In the genomic region with DNA sequence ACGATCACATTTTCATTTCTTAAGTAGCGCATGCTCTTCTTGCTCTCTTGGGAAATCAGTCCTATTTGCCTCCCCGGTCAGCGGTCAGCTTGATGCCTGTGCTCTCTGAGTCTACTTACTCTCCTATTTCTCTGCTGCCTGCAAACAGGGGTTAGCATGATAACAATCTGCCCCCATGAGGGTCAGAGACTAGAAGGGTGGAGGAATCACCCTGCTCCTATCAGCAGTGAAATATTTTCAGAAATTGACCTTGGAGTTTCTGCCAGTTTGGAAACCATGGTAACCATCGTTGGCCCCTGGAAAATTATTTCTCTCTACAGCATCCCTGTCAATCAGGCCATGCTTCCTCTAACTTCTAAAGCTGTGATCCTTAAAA, we compare ENCODE assay signal across 21 mouse cellular contexts. TPM values are rescaled to one million over a fixed set of nuclear protein-coding genes. Genes with fewer than 3 reads are reported as not detected.
DNase-seq lines count a peak whose midpoint lies in the region; ATAC-seq and TF ChIP-seq lines count a peak whose summit lies in the region.
"Had no signal": no experiment of that assay in that cellular context is flagged by ENCODE, and none has a peak within 500 bp of the region (broad histone marks: within the 10 kb centered on the region; RNA-seq: fewer than 3 reads in every experiment).

No protein-coding gene starts in this region.

- no peak for TF ChIP-seq CTCF in kidney, postnatal 0 days (IDR thresholded peaks at IDR 0.05; ENCODE audit: low read depth)

- no peaks in the 10 kb centered on the region for H3K36me3 ChIP-seq in forebrain, embryonic 12.5 days (replicated peaks)
- no peaks in the 10 kb centered on the region for H3K36me3 ChIP-seq in forebrain, embryonic 11.5 days (ENCODE audit: control insufficient read depth, insufficient read depth, low read length)
- no peaks in the 10 kb centered on the region for H3K36me3 ChIP-seq in kidney, postnatal 0 days (ENCODE audit: insufficient read depth, low read length)
- no peaks in the 10 kb centered on the region for H3K36me3 ChIP-seq in hindbrain, embryonic 14.5 days (replicated peaks; ENCODE audit: control insufficient read depth, insufficient read depth)
- H3K36me3 ChIP-seq in midbrain, embryonic 16.5 days (ENCODE audit: control insufficient read depth, insufficient read depth, low read length), result no peaks in the 10 kb centered on the region

- peaks cover 28% of the 10 kb centered on the region for H3K4me1 ChIP-seq in forebrain, embryonic 12.5 days
- H3K4me1 ChIP-seq in forebrain, embryonic 11.5 days (replicated peaks; ENCODE audit: control insufficient read depth, insufficient read depth, low read length), result peaks cover 2% of the 10 kb centered on the region; the same call in 1 of the 2 replicates
- H3K4me1 ChIP-seq in kidney, postnatal 0 days (replicated peaks; ENCODE audit: insufficient read depth, low read length), result no peaks in the 10 kb centered on the region
- H3K4me1 ChIP-seq in hindbrain, embryonic 14.5 days (replicated peaks; ENCODE audit: control insufficient read depth, insufficient read depth, low read length), result peaks cover 13% of the 10 kb centered on the region; the same call in 1 of the 2 replicates
- H3K4me1 ChIP-seq in midbrain, embryonic 16.5 days (ENCODE audit: control insufficient read depth, insufficient read depth, low read length), result peaks cover 17% of the 10 kb centered on the region

- no peak overlapping the region for H3K9ac ChIP-seq in forebrain, embryonic 12.5 days
- no peak overlapping the region for H3K9ac ChIP-seq in forebrain, embryonic 11.5 days (ENCODE audit: low read length)
- no peak overlapping the region for H3K9ac ChIP-seq in kidney, postnatal 0 days (ENCODE audit: low read depth, low read length)
- no peak overlapping the region for H3K9ac ChIP-seq in hindbrain, embryonic 14.5 days
- no peak overlapping the region for H3K9ac ChIP-seq in midbrain, embryonic 16.5 days (ENCODE audit: low read depth, low read length)
- H3K9ac ChIP-seq: liver, postnatal 0 days had no signal

- peak; percentile 53; the same call in 1 of the 2 replicates for ATAC-seq in forebrain, embryonic 12.5 days (ENCODE audit: low FRiP score)
- no peak for ATAC-seq in forebrain, embryonic 11.5 days (replicated peaks; ENCODE audit: low FRiP score)
- no peak for ATAC-seq in kidney, postnatal 0 days (replicated peaks; ENCODE audit: low FRiP score, low read depth)
- ATAC-seq in hindbrain, embryonic 14.5 days (ENCODE audit: low FRiP score), result no peak
- ATAC-seq in midbrain, embryonic 16.5 days, result peak; percentile 59
- ATAC-seq: liver, postnatal 0 days had no signal

- 75% methylated on average over 5 of the region's 5 CpGs for WGBS in forebrain, embryonic 12.5 days
- WGBS in forebrain, embryonic 11.5 days, result 80% methylated on average over 5 of the region's 5 CpGs
- 59% methylated on average over 5 of the region's 5 CpGs for WGBS in kidney, postnatal 0 days
- WGBS in hindbrain, embryonic 14.5 days, result 34% methylated on average over 5 of the region's 5 CpGs
- 25% methylated on average over 5 of the region's 5 CpGs for WGBS in midbrain, embryonic 16.5 days

- no peak overlapping the region for H3K4me2 ChIP-seq in forebrain, embryonic 12.5 days
- no peak overlapping the region for H3K4me2 ChIP-seq in forebrain, embryonic 11.5 days (ENCODE audit: low read depth, low read length, severe bottlenecking)
- peak overlapping the region; percentile 30; the same call in 1 of the 2 replicates for H3K4me2 ChIP-seq in kidney, postnatal 0 days (ENCODE audit: low read length)
- no peak overlapping the region; the same call in 1 of the 2 replicates for H3K4me2 ChIP-seq in hindbrain, embryonic 14.5 days (replicated peaks)
- H3K4me2 ChIP-seq in midbrain, embryonic 16.5 days (ENCODE audit: low read length), result peak overlapping the region; percentile 11; the same call in 1 of the 2 replicates
- H3K4me2 ChIP-seq: heart, embryonic 11.5 days had no signal

- intact Hi-C loops in gastrocnemius, postnatal 14 days (cut with DNase I; ENCODE audit: low total_unique reads), result no loop called here

- H3K27me3 ChIP-seq in forebrain, embryonic 12.5 days, result no peaks in the 10 kb centered on the region
- H3K27me3 ChIP-seq in forebrain, embryonic 11.5 days (ENCODE audit: control insufficient read depth, insufficient read depth, low read length), result no peaks in the 10 kb centered on the region
- H3K27me3 ChIP-seq in kidney, postnatal 0 days (ENCODE audit: insufficient read depth, low read length), result no peaks in the 10 kb centered on the region
- H3K27me3 ChIP-seq in hindbrain, embryonic 14.5 days (ENCODE audit: control insufficient read depth, insufficient read depth, low read length), result no peaks in the 10 kb centered on the region
- H3K27me3 ChIP-seq in midbrain, embryonic 16.5 days (ENCODE audit: control insufficient read depth, insufficient read depth, low read depth, low read length), result no peaks in the 10 kb centered on the region

- no peaks in the 10 kb centered on the region for H3K9me3 ChIP-seq in forebrain, embryonic 12.5 days
- no peaks in the 10 kb centered on the region for H3K9me3 ChIP-seq in forebrain, embryonic 11.5 days (ENCODE audit: control insufficient read depth, low read length)
- H3K9me3 ChIP-seq in kidney, postnatal 0 days (replicated peaks; ENCODE audit: low read length), result no peaks in the 10 kb centered on the region
- no peaks in the 10 kb centered on the region for H3K9me3 ChIP-seq in hindbrain, embryonic 14.5 days (ENCODE audit: control insufficient read depth, low read length)
- H3K9me3 ChIP-seq in midbrain, embryonic 16.5 days (replicated peaks; ENCODE audit: control insufficient read depth, low read length, poor library complexity, severe bottlenecking), result no peaks in the 10 kb centered on the region

- DNase-seq in forebrain, embryonic 11.5 days (ENCODE audit: low spot score), result no peak
- DNase-seq in kidney, postnatal 0 days (ENCODE audit: low spot score), result no peak
- DNase-seq in kidney, adult 18-20 months, result no peak
- DNase-seq in hindbrain, embryonic 14.5 days (ENCODE audit: low spot score), result no peak
- no peak for DNase-seq in gastrocnemius, postnatal 14 days
- DNase-seq in spleen, adult 18-20 months, result no peak
- DNase-seq: cerebellum, adult 11 months; cerebellum, postnatal 25 days; kidney, adult 8-10 months; layer of hippocampus, adult 9-11 months; liver, postnatal 0 days; lung, postnatal 36 days; right cerebral cortex, postnatal 14 days; thymus, postnatal 36 days had no signal

- H3K4me3 ChIP-seq in forebrain, embryonic 12.5 days (replicated peaks), result no peak overlapping the region
- no peak overlapping the region for H3K4me3 ChIP-seq in forebrain, embryonic 11.5 days (ENCODE audit: low read depth, low read length)
- no peak overlapping the region for H3K4me3 ChIP-seq in kidney, postnatal 0 days (replicated peaks; ENCODE audit: low read depth, low read length)
- H3K4me3 ChIP-seq in hindbrain, embryonic 14.5 days (replicated peaks; ENCODE audit: low read length), result no peak overlapping the region
- no peak overlapping the region for H3K4me3 ChIP-seq in midbrain, embryonic 16.5 days (ENCODE audit: low read depth, low read length)

- H3K27ac ChIP-seq in forebrain, embryonic 12.5 days, result no peak overlapping the region
- no peak overlapping the region for H3K27ac ChIP-seq in forebrain, embryonic 11.5 days (ENCODE audit: low read depth, low read length)
- H3K27ac ChIP-seq in kidney, postnatal 0 days, result peak overlapping the region; percentile 71; the same call in 1 of the 2 replicates
- peak overlapping the region; percentile 58; the same call in 1 of the 2 replicates for H3K27ac ChIP-seq in hindbrain, embryonic 14.5 days
- H3K27ac ChIP-seq in midbrain, embryonic 16.5 days (ENCODE audit: low read length), result peak overlapping the region; percentile 61

RNA-seq across cellular contexts. Expression of a gene that starts 26.5 kb away (rescaled TPM):
- polyA plus RNA-seq in forebrain, embryonic 12.5 days (2016; fragmentation: Nextera tagmentation; extraction: Ambion mirVana), result not detected in 2 replicates
- not detected in 2 replicates for polyA plus RNA-seq in forebrain, embryonic 11.5 days (2014; fragmentation: Nextera tagmentation; extraction: Ambion mirVana)
- polyA plus RNA-seq in kidney, postnatal 0 days (2015; fragmentation: Nextera tagmentation; extraction: Ambion mirVana), result 0.18 and 0.29 TPM in 2 replicates
- polyA plus RNA-seq in hindbrain, embryonic 14.5 days (2014; fragmentation: Nextera tagmentation; extraction: Ambion mirVana), result not detected in 2 replicates
- polyA plus RNA-seq in midbrain, embryonic 16.5 days (2015; fragmentation: Nextera tagmentation; extraction: Ambion mirVana), result not detected in 2 replicates
- not detected for total RNA-seq in gastrocnemius, postnatal 14 days (2021)
- total RNA-seq: hematopoietic stem cell, adult 5-6 weeks; monocyte, adult 5-6 weeks had no signal
- polyA plus RNA-seq: heart, embryonic 11.5 days; limb, embryonic 14.5 days; liver, postnatal 0 days; testis, adult 2 months had no signal

Comparison
In these comparisons a context has a peak if more than half of its experiments do, and no peak if none do; other contexts are left out.
1. ATAC-seq: peak in forebrain, embryonic 12.5 days (single experiment) and midbrain, embryonic 16.5 days (single experiment); none in forebrain, embryonic 11.5 days (single experiment), kidney, postnatal 0 days (single experiment) and hindbrain, embryonic 14.5 days (single experiment).
2. H3K27ac ChIP-seq: peak in kidney, postnatal 0 days (single experiment), hindbrain, embryonic 14.5 days (single experiment) and midbrain, embryonic 16.5 days (single experiment); none in forebrain, embryonic 12.5 days (single experiment) and forebrain, embryonic 11.5 days (single experiment).
3. H3K4me2 ChIP-seq: peak in kidney, postnatal 0 days (single experiment) and midbrain, embryonic 16.5 days (single experiment); none in forebrain, embryonic 12.5 days (single experiment), forebrain, embryonic 11.5 days (single experiment) and hindbrain, embryonic 14.5 days (single experiment).